Mouse (Mus musculus): ENCODE data around the gene Olfr591.
"Not testable (repeated sequence)": the region's sequence is repeated elsewhere in the genome, so short reads cannot be mapped to it uniquely, and the experiment has no call there.

Gene Olfr591

DNA sequence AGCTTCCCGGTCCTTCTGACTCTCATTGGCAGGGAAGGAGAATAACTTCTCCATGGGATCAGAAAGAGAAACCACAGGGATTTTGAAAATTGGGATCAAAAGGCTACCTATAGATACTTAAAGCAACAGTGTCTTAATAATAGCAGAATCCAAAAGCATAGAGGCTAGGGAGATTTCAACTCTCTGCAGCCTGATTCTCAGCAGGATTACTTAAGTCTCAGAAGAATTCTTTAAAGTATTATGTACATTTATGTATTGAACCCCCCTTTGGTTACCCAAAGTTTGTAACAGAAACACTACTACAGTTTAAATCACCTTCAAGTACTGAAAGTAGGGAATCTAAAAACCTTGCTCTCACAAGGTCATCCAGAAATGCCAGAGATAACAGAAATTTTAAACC lies at the start of gene Olfr591:
Gene Olfr591 (minus strand): TSS at position 101 of the 400 bp plus-strand sequence.
- no peak for DNase-seq (ENCODE audit: low spot score in 2 of 2)

GRCm38 (mm10) chr7:103216696-103217095 lies 38.6 kb upstream of the Olfr591 start, which contains the start of gene Olfr594:
Olfr594 (plus strand) TSS chr7:103216996.
- no peak for DNase-seq (ENCODE audit: low spot score in 2 of 2)

GRCm38 (mm10) chr7:103212050-103212449 lies 33.9 kb upstream of the Olfr591 start:
- DNase-seq (ENCODE audit: low spot score in 2 of 2) = not testable (repeated sequence)

GRCm38 (mm10) chr7:103211562-103211961 lies 33.4 kb upstream of the Olfr591 start, which contains the start of gene Olfr593:
Olfr593 (plus strand) TSS chr7:103211862.
- DNase-seq (ENCODE audit: low spot score in 2 of 2) = no peak

DNA sequence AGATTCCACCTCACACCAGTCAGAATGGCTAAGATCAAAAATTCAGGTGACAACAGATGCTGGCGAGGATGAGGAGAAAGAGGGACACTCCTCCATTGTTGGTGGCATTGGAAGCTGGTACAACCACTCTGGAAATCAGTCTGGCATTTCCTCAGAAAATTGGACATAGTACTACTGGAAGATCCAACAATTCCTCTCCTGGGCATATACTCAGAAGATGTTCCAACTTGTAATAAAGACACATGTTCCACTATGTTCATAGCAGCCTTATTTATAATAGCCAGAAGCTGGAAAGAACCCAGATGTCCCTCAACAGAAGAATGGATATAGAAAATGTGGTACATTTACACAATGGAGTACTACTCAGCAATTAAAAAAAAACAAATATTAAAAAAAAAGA lies 6.4 kb upstream of the Olfr591 start, which contains the start of gene Olfr592:
Gene Olfr592 (plus strand): TSS at position 301 of the 400 bp plus-strand sequence.
- not testable (repeated sequence) for DNase-seq (ENCODE audit: low spot score in 2 of 2)

DNA sequence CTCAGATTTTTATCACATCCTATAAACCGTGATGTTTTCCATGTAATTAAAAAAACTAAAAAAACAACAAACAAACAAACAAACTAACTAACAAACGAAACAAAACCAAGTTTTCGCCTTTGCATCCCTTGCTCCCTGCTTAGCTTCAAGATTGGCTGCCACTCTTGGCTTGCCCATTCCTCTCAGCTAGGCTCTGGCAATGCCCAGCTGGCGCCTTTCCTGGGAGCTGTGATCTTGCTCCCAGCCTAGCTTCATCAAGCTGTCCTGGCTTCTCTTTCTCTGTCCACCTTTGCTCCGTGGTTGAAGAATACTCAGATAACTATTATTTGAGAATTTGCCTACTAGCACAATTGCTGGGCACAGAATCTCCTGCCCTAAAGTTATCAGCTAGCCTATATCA lies 8.4 kb downstream of the Olfr591 start:
- DNase-seq (ENCODE audit: low spot score in 2 of 2) = no peak

GRCm38 (mm10) chr7:103156256-103156655 lies 21.9 kb downstream of the Olfr591 start, which contains the start of gene Olfr589:
Olfr589 (minus strand) TSS chr7:103156356.
- no peak for DNase-seq (ENCODE audit: low spot score in 2 of 2)

- DNase-seq (ENCODE audit: low spot score in 2 of 2) = no peak
These were observed 37.6 kb downstream of the Olfr591 start, which contains the start of gene Olfr588-ps1 for GRCm38 (mm10) chr7:103140579-103140978. Olfr588-ps1 (plus strand) TSS chr7:103140879.

- DNase-seq (ENCODE audit: low spot score in 2 of 2) = no peak
These were observed 52.6 kb downstream of the Olfr591 start, which contains the start of gene Olfr586 for GRCm38 (mm10) chr7:103125538-103125937. Olfr586 (minus strand) TSS chr7:103125638.

DNA sequence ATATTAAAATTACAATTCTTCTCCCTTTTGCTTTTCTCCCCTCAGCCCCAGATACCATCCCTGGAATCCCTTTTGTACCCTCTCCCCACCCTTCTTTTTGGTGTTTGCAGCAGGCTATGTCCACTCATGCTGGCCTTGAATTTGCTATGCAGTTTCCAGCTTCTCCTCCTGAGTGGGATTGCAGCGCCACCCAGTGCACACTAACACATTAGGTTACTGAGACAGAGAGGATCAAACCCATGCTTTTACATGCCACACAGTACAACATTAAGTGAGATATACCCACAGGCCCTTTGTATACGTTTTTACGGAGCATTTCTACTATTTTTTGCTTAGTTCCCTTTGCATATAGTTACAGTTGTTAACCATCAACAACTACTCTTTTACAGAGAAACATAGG lies 58.7 kb downstream of the Olfr591 start:
- no peak for DNase-seq (ENCODE audit: low spot score in 2 of 2)
